Mouse (Mus musculus): ENCODE data around the gene Sbk3. TPM values are rescaled to one million over a fixed set of nuclear protein-coding genes. Genes with fewer than 3 reads are reported as not detected.

Sbk3 gene
- total RNA-seq, 2 experiments from 2014 or later: 1.8 to 15.5 TPM

- no peak for DNase-seq (ENCODE audit: low spot score)
These were observed 37.9 kb downstream of the Sbk3 start for GRCm38 (mm10) chr7:4933103-4933502.

DNA sequence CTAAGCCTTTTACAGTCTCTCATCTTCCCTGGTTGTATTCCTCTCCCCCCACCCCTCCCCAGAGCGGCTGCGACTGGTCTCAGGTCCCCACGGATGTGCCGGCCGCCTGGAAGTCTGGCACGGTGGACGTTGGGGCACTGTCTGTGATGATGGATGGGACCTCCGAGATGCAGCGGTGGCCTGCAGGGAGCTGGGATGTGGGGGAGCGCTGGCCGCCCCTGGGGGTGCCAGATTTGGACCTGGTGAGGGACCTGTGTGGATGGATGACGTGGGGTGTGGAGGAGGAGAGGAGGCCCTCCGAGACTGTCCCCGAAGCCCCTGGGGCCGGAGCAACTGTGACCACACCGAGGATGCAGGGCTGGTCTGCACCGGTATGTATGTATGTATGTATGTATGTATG is 42.6 kb downstream of the Sbk3 start:
- DNase-seq (ENCODE audit: low spot score): no peak

- no peak for DNase-seq (ENCODE audit: low spot score)
These were observed 43.3 kb downstream of the Sbk3 start for GRCm38 (mm10) chr7:4927711-4928110.

GRCm38 (mm10) chr7:4926849-4927248 is 44.1 kb downstream of the Sbk3 start:
- DNase-seq (ENCODE audit: low spot score): no peak

GRCm38 (mm10) chr7:4925441-4926381 is 45.3 kb downstream of the Sbk3 start, which contains the start of gene Ssc5d:
TSS of gene Ssc5d (plus strand) at chr7:4925785.
- peak; percentile 59 for DNase-seq (ENCODE audit: low spot score)

DNA sequence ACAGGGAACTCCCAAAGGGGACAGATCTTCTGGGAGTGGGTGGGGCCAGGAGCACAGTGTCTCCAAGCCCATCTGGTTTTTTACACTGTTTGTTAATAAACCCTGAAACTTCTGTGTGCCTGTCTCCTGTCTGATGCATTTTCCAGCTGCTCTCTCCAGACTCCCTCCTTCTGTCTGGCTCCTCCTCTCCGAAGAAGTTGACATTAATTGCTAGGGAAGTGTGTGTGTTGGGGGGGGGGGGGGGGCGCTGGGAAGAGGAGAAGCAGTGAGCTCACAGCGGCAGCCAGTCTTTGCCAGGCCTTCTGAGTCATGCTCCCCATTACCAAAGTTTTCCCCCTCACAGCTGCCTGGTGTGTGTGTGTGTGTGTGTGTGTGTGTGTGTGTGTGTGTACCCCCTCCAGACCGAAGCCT is 46.1 kb downstream of the Sbk3 start:
- peak; percentile 72 for DNase-seq (ENCODE audit: low spot score)

DNA sequence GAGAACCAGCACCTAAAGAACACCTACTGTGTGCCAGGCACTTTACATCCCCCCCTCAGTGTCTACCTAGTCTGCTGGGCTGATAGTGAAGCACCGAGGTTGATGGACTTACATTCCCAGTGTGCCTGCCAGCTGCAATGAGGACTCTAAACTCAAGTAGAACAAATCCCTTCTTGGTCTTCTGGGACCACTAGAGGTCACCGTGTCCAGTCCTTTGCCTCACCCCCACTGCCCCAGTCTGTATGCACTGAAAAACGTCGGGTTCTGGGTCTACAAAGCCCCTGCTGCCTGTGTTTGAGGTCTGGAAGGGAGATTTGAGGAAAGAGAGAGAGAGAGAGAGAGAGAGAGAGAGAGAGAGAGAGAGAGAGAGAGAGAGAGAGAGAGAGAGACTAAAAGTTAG is 46.5 kb downstream of the Sbk3 start:
- DNase-seq (ENCODE audit: low spot score): no peak

DNA sequence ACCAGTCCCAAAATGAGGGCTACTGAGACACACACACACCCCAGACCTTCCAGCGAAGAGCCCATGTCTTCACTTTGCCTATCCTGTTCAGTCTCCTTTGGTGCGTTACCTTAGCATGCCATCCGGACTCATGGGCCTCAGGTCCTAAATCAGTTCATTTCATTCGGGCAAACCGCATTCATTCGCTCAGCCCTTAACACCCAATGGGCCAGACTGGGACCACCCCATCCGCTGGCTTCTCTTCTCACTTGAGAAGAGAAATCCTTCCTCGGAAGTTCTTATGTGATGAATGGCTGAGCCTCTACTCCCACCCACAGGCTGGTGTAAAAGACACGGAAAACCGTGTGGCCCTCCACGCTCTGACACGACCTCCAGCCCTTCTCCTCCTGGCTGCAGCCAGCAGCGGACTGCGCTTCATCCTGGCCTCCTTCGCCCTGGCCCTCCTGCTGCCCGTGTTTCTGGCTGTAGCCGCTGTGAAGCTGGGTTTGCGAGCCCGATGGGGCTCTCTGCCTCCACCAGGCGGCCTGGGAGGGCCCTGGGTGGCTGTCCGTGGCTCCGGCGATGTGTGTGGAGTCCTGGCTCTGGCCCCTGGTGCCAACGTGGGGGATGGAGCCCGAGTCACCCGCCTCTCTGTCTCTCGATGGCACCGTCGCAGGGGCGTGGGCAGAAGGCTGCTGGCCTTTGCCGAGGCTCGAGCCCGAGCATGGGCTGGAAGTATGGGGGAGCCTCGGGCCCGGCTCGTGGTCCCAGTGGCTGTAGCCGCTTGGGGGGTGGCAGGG is 47.2 kb downstream of the Sbk3 start:
- no peak for DNase-seq (ENCODE audit: low spot score)

- DNase-seq (ENCODE audit: low spot score): no peak
These were observed 47.9 kb downstream of the Sbk3 start for GRCm38 (mm10) chr7:4922931-4923565.

DNA sequence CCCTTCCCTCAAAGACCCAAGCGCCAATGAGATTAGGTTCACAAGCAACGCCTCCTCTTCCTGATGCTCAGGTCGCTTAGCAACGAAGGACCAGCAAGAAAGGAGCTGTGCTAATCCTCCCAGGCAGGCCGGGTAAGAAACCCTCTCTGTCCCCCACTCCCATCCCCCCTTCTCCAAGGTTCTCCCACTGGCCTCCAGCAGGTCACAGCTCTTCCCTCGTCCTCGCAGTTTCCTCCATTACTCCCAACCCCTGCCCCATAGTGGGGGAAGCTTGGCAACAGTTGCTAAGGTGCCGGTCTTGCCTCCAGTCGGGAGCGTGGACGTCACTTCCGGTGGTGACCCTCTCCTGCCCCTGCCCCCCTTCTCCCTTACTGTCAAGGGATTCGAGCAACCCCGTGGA is 48.5 kb downstream of the Sbk3 start:
- peak; percentile 61 for DNase-seq (ENCODE audit: low spot score)

DNA sequence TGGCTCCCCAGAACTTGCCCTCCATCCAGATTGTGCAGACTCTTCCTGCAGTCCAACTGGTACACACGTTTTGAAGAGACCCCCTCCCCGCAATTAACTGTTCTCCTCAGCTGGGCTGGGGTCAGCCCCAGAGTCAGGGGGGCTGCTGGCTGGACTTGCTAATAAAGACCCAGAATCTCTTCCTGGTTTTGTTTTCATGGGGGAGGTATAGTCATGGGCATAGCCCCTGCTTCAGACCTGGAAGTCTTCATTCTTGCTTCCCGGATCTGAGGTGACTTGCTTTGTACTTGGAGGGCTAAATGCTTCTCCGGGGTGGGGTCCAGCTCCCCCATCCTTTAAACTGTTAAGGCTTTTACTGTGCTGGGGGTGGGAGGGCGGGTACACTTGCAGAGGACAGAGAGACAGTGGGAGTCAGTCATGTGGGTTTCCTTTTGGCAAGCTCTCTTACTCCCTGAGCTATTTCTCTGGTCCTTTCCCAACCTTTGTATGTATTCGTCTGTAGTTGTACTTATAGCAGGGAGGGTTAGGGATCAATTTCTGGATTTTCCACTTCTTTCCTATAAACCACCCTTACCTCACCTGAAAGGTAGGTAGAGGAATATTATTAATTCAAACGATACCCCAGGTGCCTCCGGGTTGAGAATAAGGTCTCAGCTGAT is 49.0 kb downstream of the Sbk3 start, which contains the start of gene Nat14:
Gene Nat14, plus strand, starts transcription at position 205 of the 659 bp plus-strand sequence.
- DNase-seq (ENCODE audit: low spot score): no peak

DNA sequence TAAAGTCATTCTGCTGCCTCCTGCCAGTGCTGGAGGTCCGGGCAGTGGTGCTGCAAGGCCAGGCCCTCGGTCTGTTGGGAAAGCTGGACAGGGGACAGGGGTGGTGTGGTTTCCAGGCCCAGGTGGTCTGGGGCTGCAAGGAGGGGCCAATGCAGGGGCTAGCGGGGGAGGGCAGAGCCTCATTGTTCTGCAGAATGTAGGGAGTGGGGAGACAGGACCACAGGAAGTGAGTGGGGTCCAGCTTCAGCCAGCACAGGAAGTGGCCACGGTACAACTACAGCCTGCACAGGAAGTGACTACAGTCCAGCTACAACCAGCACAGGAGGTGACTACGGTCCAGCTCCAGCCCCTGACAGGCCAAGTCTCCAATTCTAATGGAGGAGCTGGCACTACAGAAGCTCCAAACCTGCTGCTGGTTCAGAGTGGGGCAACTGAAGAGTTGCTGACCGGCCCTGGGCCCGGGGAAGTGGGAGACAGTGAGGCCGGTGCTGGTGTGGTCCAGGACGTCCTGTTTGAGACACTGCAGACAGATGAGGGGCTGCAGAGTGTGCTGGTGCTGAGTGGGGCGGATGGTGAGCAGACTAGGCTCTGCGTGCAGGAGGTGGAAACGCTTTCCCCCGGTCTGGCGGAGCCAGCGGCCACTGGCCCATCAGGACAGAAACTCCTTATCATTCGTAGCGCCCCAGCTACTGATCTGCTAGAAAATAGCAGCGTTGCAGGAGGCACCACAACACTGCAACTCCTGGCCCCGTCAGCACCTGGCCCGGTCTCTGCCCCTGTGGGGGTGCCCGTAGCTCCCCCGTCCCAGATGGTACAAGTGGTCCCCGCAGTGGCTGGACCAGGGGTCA is 49.8 kb downstream of the Sbk3 start:
- no peak for DNase-seq (ENCODE audit: low spot score)

DNA sequence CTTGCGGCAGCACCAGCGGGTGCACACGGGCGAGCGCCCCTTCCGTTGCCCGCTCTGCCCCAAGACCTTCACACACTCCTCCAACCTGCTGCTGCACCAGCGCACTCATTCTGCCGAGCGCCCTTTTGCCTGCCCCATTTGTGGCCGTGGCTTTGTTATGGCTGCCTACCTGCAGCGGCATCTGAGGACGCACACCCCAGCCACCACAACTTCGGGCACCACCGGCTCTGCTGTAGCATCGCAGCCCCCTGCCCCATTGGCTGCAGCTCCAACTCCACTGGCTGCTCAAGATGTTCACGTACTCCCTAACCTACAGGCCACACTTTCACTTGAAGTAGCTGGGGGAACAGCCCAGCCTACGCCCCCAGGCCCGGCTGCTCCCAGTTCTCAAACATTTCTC is 50.5 kb downstream of the Sbk3 start:
- no peak for DNase-seq (ENCODE audit: low spot score)

DNA sequence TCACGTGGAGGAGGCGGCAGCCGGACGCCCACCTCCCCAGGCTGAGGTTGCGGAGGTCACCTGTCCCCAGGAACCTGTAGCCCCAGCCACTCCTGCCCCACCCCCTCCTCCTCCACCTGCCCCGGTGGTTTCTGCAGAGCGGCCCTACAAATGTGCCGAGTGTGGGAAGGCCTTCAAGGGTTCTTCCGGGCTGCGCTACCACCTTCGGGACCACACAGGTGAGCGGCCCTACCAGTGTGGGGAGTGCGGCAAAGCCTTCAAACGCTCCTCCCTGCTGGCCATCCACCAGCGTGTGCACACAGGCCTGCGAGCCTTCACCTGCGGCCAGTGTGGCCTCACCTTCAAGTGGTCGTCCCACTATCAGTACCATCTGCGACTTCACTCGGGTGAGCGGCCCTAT is 51.0 kb downstream of the Sbk3 start:
- DNase-seq (ENCODE audit: low spot score): no peak

DNA sequence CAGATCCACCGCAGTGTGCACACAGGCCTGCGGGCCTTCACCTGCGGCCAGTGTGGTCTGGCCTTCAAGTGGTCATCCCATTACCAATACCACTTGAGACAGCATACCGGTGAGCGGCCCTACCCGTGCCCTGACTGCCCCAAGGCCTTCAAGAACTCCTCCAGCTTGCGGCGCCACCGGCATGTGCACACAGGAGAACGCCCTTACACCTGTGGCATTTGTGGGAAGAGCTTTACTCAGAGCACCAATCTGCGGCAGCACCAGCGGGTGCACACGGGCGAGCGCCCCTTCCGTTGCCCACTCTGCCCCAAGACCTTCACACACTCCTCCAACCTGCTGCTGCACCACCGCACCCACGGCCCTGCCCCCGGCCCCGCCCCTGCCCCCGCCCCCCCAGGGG is 51.9 kb downstream of the Sbk3 start:
- no peak for DNase-seq (ENCODE audit: low spot score)

- no peak for DNase-seq (ENCODE audit: low spot score)
These were observed 52.3 kb downstream of the Sbk3 start for GRCm38 (mm10) chr7:4918681-4919080.

DNA sequence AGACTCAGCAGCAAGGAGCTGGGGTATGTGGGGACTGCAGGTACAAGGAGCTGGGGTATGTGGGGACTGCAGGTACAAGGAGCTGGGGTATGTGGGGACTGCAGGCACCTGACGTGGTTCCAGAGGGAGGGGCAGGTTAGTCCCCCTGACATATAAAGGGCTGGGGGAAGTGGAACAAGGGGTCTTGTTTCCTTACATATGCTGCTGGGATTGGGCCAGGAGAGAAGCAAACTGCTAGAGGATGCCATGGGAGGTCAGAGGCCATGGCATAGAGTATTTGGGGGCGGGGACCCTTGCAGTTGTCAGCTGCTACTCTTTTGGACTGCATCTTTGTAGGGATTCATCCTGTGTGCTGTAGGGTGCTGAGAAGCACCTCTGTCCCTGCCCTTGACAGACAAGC is 53.5 kb downstream of the Sbk3 start:
- no peak for DNase-seq (ENCODE audit: low spot score)

GRCm38 (mm10) chr7:4915669-4916416 is 55.1 kb downstream of the Sbk3 start:
- no peak for DNase-seq (ENCODE audit: low spot score)

All from gastrocnemius, adult 18-20 months (tissue).